Mouse (Mus musculus) midbrain, postnatal 0 days (tissue): ENCODE measurements around the gene Ndufs6. TPM values are rescaled to one million over a fixed set of nuclear protein-coding genes. Genes with fewer than 3 reads are reported as not detected.

Experiments used
- ATAC-seq: fragments of 200-750 bp; cut with Nextera tagmentation; 2 replicates; pipeline ENCODE4 v1.8.0; 2017; ENCODE audit warnings: moderate number of reproducible peaks, mild to moderate bottlenecking, moderate TSS enrichment, moderate library complexity; ENCODE audit not compliant: low FRiP score
- DNase-seq: peaks from one replicate; pipeline ENCODE4 v3.0.0-alpha.2; 2015; ENCODE audit warnings: low spot score
- H3K27ac ChIP-seq: fragments of 300-500 bp; sonication (generic); 2 replicates; pipeline ENCODE4 v1.5.1; 2014; ENCODE audit warnings: low read depth, mild to moderate bottlenecking, low read length, mixed read lengths
- H3K27me3 ChIP-seq: fragments of 300-500 bp; sonication (generic); 2 replicates; pipeline ENCODE4 v1.6.1; 2014; ENCODE audit warnings: low read length, control low read depth, mixed read lengths; ENCODE audit not compliant: insufficient read depth
- H3K36me3 ChIP-seq: fragments of 300-500 bp; sonication (generic); 2 replicates; pipeline ENCODE4 v1.6.1; 2014; ENCODE audit warnings: low read length, control low read depth, mixed read lengths; ENCODE audit not compliant: insufficient read depth
- H3K4me1 ChIP-seq: fragments of 300-500 bp; sonication (generic); 2 replicates; pipeline ENCODE4 v1.6.1; 2014; ENCODE audit warnings: mild to moderate bottlenecking, control low read depth, antibody characterized with exemption, low read length, mixed read lengths; ENCODE audit not compliant: insufficient read depth
- H3K4me2 ChIP-seq: fragments of 300-500 bp; sonication (generic); 2 replicates; pipeline ENCODE4 v1.6.1; 2014; ENCODE audit warnings: low read depth, mild to moderate bottlenecking, low read length, mixed read lengths; ENCODE audit not compliant: poor library complexity, severe bottlenecking
- H3K4me3 ChIP-seq: fragments of 300-500 bp; sonication (generic); 2 replicates; pipeline ENCODE4 v1.5.1; 2014; ENCODE audit warnings: low read depth, mild to moderate bottlenecking, low read length, moderate library complexity
- H3K9ac ChIP-seq: fragments of 300-500 bp; sonication (generic); replicated peaks from 2 replicates; pipeline ENCODE4 v1.6.1; 2014; ENCODE audit warnings: mild to moderate bottlenecking, low read length, moderate library complexity, mixed read lengths; ENCODE audit not compliant: poor library complexity, severe bottlenecking
- H3K9me3 ChIP-seq: fragments of 300-500 bp; sonication (generic); 2 replicates; pipeline ENCODE4 v1.6.1; 2016; ENCODE audit warnings: low read length, control low read depth
- CTCF ChIP-seq: IDR thresholded peaks from 2 replicates; pipeline ENCODE4 v1.5.1; 2016; ENCODE audit warnings: antibody characterized with exemption, mild to moderate bottlenecking
- WGBS: fragments of 180-500 bp; shearing (Covaris S2); extraction: QIAGEN DNeasy Blood & Tissue Kit; methylation state at CpG from one replicate; pipeline ENCODE4 v1.1.7; 2014; 5-methylcytosine and 5-hydroxymethylcytosine counted together
- polyA plus RNA-seq: library from polyadenylated mRNA; unstranded; fragments of >200 nt; fragmentation: Nextera tagmentation; extraction: Ambion mirVana; gene quantifications from 2 replicates; pipeline ENCODE4 v1.2.1, GENCODE M21; 2015
- total RNA-seq: library from RNA; depleted of rRNA; stranded (reverse); fragments of >200 nt; gene quantifications from 2 replicates; pipeline ENCODE4 v1.2.3, GENCODE M21; 2014

Ndufs6 gene
- total and polyA plus RNA-seq, 2 experiments from 2014 or later = 132 to 477 TPM

- no peak overlapping the region for H3K4me2 ChIP-seq
- no peak overlapping the region for H3K27ac ChIP-seq
- no peak for ATAC-seq
- no peak overlapping the region for H3K9ac ChIP-seq
- no peak for TF ChIP-seq CTCF
- 88% methylated on average over 5 of the region's 5 CpGs for WGBS
- no peak overlapping the region for H3K4me3 ChIP-seq
- no peaks in the 10 kb centered on the region for H3K36me3 ChIP-seq
- DNase-seq = no peak
- 0 out of 2 replicates have a peak, but pooled peaks cover 2% of the 10 kb centered on the region for H3K9me3 ChIP-seq
- no peaks in the 10 kb centered on the region for H3K27me3 ChIP-seq
- H3K4me1 ChIP-seq = no peaks in the 10 kb centered on the region
Measured at GRCm38 (mm10) chr13:73299322-73299721, 29.0 kb downstream of the Ndufs6 start.

GRCm38 (mm10) chr13:73298717-73299116, 29.6 kb downstream of the Ndufs6 start:
- H3K4me2 ChIP-seq = no peak overlapping the region
- no peaks in the 10 kb centered on the region for H3K4me1 ChIP-seq
- no peak overlapping the region for H3K9ac ChIP-seq
- no peaks in the 10 kb centered on the region for H3K36me3 ChIP-seq
- WGBS = 72% methylated on average over 4 of the region's 4 CpGs
- TF ChIP-seq CTCF = no peak
- H3K27me3 ChIP-seq = no peaks in the 10 kb centered on the region
- DNase-seq (no peak), ATAC-seq (no peak)
- H3K9me3 ChIP-seq = 0 out of 2 replicates have a peak, but pooled peaks cover 2% of the 10 kb centered on the region
- no peak overlapping the region for H3K27ac ChIP-seq
- no peak overlapping the region for H3K4me3 ChIP-seq

GRCm38 (mm10) chr13:73291102-73291501, 37.2 kb downstream of the Ndufs6 start:
- TF ChIP-seq CTCF = no peak
- no peak overlapping the region for H3K27ac ChIP-seq
- no peak for DNase-seq
- ATAC-seq = no peak
- H3K9ac ChIP-seq = no peak overlapping the region
- 0 out of 2 replicates have a peak, but pooled peaks cover 2% of the 10 kb centered on the region for H3K9me3 ChIP-seq
- 44% methylated on average over 2 of the region's 2 CpGs for WGBS
- H3K4me3 ChIP-seq = no peak overlapping the region
- no peaks in the 10 kb centered on the region for H3K27me3 ChIP-seq
- no peak overlapping the region for H3K4me2 ChIP-seq
- H3K4me1 ChIP-seq = no peaks in the 10 kb centered on the region
- no peaks in the 10 kb centered on the region for H3K36me3 ChIP-seq

- Histone ChIP-seq H3K9me3 (0 out of 2 replicates have a peak, but pooled peaks cover 2% of the 10 kb centered on the region), H3K9ac (no peak overlapping the region), H3K27me3 (no peaks in the 10 kb centered on the region), H3K4me3 (no peak overlapping the region), H3K4me1 (no peaks in the 10 kb centered on the region), H3K27ac (no peak overlapping the region), H3K36me3 (no peaks in the 10 kb centered on the region), H3K4me2 (no peak overlapping the region)
- DNase-seq (no peak), ATAC-seq (no peak)
- WGBS = 89% methylated on average over 6 of the region's 6 CpGs
- no peak for TF ChIP-seq CTCF
Measured at GRCm38 (mm10) chr13:73290206-73290605, 38.1 kb downstream of the Ndufs6 start.

GRCm38 (mm10) chr13:73283534-73283933, 44.8 kb downstream of the Ndufs6 start:
- no peaks in the 10 kb centered on the region for H3K27me3 ChIP-seq
- ATAC-seq (no peak), DNase-seq (no peak)
- H3K4me3 ChIP-seq = no peak overlapping the region
- H3K4me2 ChIP-seq = no peak overlapping the region
- no peaks in the 10 kb centered on the region for H3K4me1 ChIP-seq
- WGBS = 93% methylated on average over 1 of the region's 1 CpGs
- H3K27ac ChIP-seq = no peak overlapping the region
- H3K9ac ChIP-seq = no peak overlapping the region
- TF ChIP-seq CTCF = no peak
- no peaks in the 10 kb centered on the region for H3K36me3 ChIP-seq
- H3K9me3 ChIP-seq = no peaks in the 10 kb centered on the region

- Histone ChIP-seq H3K9me3 (no peaks in the 10 kb centered on the region), H3K27me3 (no peaks in the 10 kb centered on the region), H3K27ac (no peak overlapping the region), H3K9ac (no peak overlapping the region), H3K4me1 (no peaks in the 10 kb centered on the region), H3K36me3 (no peaks in the 10 kb centered on the region), H3K4me2 (no peak overlapping the region), H3K4me3 (no peak overlapping the region)
- no peak for ATAC-seq
- 84% methylated on average over 2 of the region's 2 CpGs for WGBS
- DNase-seq = no peak
- no peak for TF ChIP-seq CTCF
Measured at GRCm38 (mm10) chr13:73282407-73282806, 45.9 kb downstream of the Ndufs6 start.
